Mouse (Mus musculus) embryonic fibroblast, embryonic 13.5 days (primary cell): ENCODE data around the gene Nol4l. TPM values are rescaled to one million over a fixed set of nuclear protein-coding genes. Genes with fewer than 3 reads are reported as not detected.

Experiments
- H3K27ac ChIP-seq: 2 replicates; pipeline ENCODE4 v1.5.1; 2012; ENCODE audit warnings: low read length, control low read depth, inconsistent platforms; ENCODE audit not compliant: insufficient read depth
- H3K4me1 ChIP-seq: 2 replicates; pipeline ENCODE4 v1.6.1; 2011; ENCODE audit warnings: low read length; ENCODE audit not compliant: control insufficient read depth, insufficient read depth
- H3K4me3 ChIP-seq: 2 replicates; pipeline ENCODE4 v1.5.1; 2011; ENCODE audit warnings: mild to moderate bottlenecking, control low read depth, low read length; ENCODE audit not compliant: insufficient read depth
- CTCF ChIP-seq: IDR thresholded peaks from 2 replicates; pipeline ENCODE4 v1.5.1; 2011; ENCODE audit warnings: mild to moderate bottlenecking, control low read depth, low read length, moderate library complexity, borderline replicate concordance; ENCODE audit not compliant: insufficient read depth
- POLR2A ChIP-seq: IDR thresholded peaks from 2 replicates; pipeline ENCODE4 v1.6.1; 2011; ENCODE audit warnings: low read depth, mild to moderate bottlenecking, control low read depth, low read length, moderate library complexity
- polyA plus RNA-seq: library from polyadenylated mRNA; stranded (reverse); fragments of >200 nt; gene quantifications from 2 replicates; pipeline ENCODE4 v1.2.4, GENCODE M21; 2011; ENCODE audit warnings: low read depth; ENCODE audit not compliant: missing spikeins, insufficient read length

Nol4l gene
- polyA plus RNA-seq, 1 experiment = 4.2 TPM

DNA sequence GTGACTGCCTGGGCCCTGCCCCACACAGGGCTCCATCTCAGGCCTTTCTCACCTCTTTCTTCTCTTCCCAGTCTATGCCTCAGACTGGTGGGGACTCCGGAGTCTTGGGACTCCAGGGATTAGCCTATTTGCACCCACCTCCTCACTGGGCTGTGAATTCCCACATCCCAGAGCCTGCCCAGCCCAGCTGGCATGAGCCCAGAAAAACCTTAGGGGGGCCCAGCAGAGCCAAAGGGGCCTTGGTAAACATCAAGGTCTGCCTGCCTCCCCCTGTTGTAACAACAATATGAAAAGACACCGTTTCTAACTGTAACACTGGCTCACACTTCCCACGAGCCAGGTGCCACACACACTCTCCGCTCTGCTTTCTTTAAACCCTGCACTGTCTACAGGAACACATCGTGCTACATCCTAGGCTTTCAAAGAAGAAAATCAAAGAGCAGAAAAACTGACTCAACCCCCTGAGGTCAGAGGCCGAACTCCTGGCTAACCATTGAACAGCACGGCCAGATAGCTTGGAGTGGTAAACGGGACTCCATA, 29.9 kb upstream of the Nol4l start:
- no peak overlapping the region for H3K27ac ChIP-seq
- H3K4me3 ChIP-seq = no peak overlapping the region
- no peak for TF ChIP-seq POLR2A
- TF ChIP-seq CTCF = no peak
- H3K4me1 ChIP-seq = no peaks in the 10 kb centered on the region

DNA sequence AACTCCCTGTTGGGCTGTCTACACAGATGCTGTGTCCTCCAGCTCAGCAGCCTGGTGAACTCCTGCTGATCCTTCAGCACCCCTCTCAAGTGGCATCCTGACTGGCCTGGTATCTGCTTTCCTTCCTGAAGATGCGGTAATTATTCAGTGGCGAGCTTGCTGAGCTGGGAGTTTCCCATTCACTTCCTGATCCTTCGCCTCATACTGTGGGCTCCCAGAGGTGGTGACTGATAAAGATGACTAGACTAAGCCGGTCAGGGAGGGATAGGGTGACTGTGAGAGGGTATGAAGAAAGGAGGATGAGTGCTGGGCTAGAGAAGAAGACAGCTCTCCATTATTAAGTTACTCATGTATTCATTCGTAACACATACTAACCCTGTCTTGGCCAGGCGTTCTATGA, 28.7 kb upstream of the Nol4l start:
- Histone ChIP-seq H3K4me3 (no peak overlapping the region), H3K27ac (no peak overlapping the region), H3K4me1 (no peaks in the 10 kb centered on the region)
- TF ChIP-seq CTCF (no peak), POLR2A (no peak)

DNA sequence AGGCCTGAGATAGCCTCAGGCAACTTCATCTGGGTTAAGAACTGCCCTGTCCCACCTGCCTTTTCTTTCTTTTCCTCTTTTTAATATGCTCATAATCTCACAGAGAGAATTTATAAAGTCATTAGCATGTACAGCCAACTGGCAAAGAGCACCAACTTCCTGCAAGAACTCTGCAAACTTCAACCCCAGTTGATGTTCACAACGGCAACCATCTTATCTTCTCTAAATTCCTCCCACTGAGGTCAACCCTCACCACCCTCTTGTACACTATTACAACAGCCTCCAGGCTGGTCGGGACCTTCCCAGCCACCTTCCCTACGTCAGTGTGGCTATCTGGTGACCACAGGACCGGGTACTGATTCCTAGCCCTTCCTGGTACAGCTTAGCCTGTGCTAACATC, 27.5 kb upstream of the Nol4l start:
- TF ChIP-seq CTCF = no peak
- no peak for TF ChIP-seq POLR2A
- no peak overlapping the region for H3K27ac ChIP-seq
- H3K4me3 ChIP-seq = no peak overlapping the region
- H3K4me1 ChIP-seq = no peaks in the 10 kb centered on the region

DNA sequence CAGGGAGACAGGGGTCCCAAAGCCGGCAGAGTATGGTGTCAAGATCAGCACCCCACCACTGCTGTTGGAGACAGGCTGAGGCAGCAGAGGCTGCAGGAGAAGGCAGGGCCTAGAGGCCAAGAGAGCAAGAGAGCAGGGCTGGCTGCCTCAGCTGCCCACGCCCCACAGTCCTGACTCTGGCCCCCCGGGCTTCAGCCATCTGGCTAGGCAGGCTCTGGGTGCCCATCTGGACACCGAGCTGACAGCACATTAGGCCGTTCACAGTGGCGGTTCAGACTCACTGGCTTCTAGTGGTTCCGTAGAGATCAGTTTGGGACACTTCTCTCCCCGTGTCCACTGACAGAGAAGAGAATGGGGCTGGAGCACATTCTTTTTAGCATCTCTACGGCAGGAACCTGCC, 26.4 kb upstream of the Nol4l start:
- no peak for TF ChIP-seq POLR2A
- TF ChIP-seq CTCF = no peak
- Histone ChIP-seq H3K4me3 (no peak overlapping the region), H3K27ac (no peak overlapping the region), H3K4me1 (no peaks in the 10 kb centered on the region)

DNA sequence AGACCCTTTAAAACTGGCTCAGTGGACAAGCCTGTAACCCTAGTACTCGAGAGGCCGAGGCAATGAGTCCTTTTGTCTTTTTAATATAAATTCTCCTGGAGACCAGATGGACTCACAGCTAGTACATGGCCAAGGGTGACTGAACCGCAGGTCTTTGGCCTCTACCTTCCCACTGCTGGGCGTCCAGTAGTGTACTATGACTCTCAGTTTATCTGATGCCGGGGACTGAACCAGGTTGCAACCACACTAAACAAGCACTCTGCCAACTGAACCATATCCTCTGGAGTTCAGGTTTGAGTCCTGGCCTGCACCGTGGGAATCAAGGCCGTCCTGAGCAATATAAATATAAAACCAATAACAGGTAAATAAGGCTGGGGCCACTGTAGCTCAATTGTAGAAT, 24.8 kb upstream of the Nol4l start:
- Histone ChIP-seq H3K4me3 (no peak overlapping the region), H3K4me1 (no peaks in the 10 kb centered on the region), H3K27ac (no peak overlapping the region)
- TF ChIP-seq POLR2A (no peak), CTCF (no peak)

DNA sequence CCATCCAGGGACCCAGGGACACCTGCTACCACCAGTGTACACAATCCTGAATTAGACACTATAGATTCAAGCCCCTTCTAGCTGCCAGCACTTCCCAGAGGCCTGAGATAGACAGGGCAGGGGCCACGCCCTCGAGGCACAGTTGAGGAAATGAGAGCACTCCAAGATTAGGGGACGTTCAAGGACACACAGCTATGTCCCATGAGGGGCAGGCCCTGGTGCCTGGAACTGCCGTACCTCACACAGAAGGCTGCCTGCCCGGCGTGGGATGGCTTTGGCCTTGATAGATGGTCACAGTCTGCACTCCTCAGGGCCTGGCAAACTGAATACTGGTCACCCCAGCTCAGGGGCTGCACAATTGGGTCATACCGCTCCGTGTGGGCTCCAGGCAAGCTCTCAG, 19.7 kb upstream of the Nol4l start:
- no peak overlapping the region for H3K27ac ChIP-seq
- no peak for TF ChIP-seq CTCF
- TF ChIP-seq POLR2A = no peak
- H3K4me3 ChIP-seq = no peak overlapping the region
- no peaks in the 10 kb centered on the region for H3K4me1 ChIP-seq

DNA sequence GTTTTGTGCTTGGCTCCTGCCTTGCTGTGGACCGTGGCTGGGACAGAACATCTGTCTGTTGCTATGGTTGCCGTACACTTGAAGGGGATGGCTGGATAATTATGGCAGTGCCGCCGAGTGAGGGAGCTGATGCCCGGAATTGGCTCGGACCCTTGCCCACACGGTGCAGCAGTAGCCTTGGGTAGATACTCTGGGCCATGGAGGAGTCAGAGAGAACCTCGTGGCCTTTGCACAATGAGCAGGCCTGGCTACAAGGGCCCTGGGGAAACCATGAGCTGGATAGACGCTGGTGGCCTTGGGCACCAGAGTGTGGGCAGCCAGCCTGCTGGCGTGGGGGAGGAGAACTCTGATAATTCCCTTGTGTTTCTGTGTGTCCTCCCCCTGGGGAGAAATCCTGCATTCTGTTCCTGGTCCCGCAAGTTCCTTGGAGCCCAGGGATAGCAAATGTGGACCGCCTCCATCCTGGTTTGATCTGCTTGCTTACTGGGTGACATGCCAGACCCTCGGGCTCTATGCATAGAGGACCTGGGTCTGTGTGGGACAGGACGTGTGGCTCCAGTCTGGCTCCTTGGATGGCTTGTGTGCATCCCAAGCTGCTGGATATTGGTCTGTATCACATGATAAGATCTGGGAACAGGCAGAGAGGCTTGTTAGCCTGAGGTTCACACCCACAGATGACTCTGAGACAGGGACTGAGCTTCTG, 18.6 kb upstream of the Nol4l start:
- TF ChIP-seq CTCF (no peak), POLR2A (no peak)
- Histone ChIP-seq H3K4me3 (no peak overlapping the region), H3K4me1 (no peaks in the 10 kb centered on the region), H3K27ac (no peak overlapping the region)

DNA sequence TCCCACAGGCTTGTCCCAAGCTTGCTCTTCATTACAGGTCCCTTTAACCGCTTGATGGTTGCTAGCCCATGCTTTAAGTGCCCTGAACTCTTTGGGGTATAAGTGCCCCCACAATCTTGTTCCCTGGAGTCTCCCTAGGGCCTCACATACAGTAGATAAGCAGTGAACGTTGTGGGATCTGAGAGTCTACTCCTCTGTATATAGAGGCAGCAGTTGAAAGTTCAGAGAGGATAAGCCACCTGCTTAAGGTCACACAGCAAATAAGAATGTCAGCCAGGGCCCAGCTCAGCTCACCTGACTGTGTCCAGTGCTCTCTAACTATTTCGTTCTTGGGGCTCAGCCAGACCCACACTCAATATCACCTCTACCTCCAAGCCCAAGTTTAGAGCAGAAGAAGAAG, 17.9 kb upstream of the Nol4l start:
- Histone ChIP-seq H3K27ac (no peak overlapping the region), H3K4me1 (peaks cover 3% of the 10 kb centered on the region), H3K4me3 (no peak overlapping the region)
- no peak for TF ChIP-seq POLR2A
- TF ChIP-seq CTCF = no peak

DNA sequence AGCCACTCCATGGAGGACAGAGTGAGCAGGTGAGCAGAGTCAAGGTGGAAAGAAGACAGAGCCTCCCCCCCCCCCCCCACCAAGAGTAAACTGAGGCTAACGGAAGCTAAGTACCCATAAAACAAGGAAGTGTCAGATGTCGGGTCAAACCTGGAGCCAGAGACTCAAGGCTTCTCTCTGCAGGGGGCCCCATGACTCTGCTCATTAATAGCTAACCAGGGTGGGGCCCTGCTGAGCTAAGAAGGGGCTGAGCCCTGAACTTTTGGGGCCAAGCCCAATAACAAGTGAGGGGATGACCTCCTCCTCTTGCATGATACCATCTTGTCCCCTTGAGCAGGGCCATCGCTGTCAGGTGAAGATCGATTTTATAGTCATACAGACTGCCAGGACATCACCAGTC, 17.2 kb upstream of the Nol4l start:
- Histone ChIP-seq H3K27ac (no peak overlapping the region), H3K4me1 (peaks cover 3% of the 10 kb centered on the region), H3K4me3 (no peak overlapping the region)
- no peak for TF ChIP-seq CTCF

DNA sequence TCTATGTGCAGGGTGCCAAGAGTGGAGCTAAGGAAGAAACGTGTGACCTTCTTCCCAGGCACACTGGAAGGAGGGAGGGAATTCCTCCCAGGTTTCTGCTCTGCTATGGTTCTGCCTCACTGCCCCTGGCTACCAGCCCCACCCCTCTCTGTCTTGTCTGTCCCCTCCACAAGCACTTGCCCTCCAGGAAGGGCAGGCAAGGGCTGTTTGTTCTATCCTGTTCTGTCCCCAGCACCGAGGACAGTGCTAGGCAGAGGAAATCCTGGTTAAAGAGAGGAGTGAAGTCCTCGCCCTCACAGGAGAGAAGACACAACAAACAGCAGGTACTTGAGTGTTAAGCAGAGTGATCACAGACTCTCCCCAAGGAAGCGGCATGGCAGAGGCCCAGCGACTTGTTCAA, 16.7 kb upstream of the Nol4l start:
- Histone ChIP-seq H3K4me3 (no peak overlapping the region), H3K4me1 (peaks cover 3% of the 10 kb centered on the region)
- TF ChIP-seq CTCF (no peak), POLR2A (no peak)

More for the DNA sequence above, 16.7 kb upstream of the Nol4l start:
- H3K27ac ChIP-seq = no peak overlapping the region
